Mouse (Mus musculus): ENCODE data around the gene Kcnip1.
A peak's percentile ranks its signal among the peaks of the same experiment; 100 is the strongest.

Kcnip1 gene

GRCm38 (mm10) chr11:33668376-33668775 lies 324.6 kb downstream of the Kcnip1 start:
- no peak for DNase-seq (ENCODE audit: low spot score)

GRCm38 (mm10) chr11:33663599-33663998 lies 329.4 kb downstream of the Kcnip1 start:
- no peak for DNase-seq (ENCODE audit: low spot score)

GRCm38 (mm10) chr11:33660016-33660913 lies 332.7 kb downstream of the Kcnip1 start:
- no peak for DNase-seq (ENCODE audit: low spot score)

GRCm38 (mm10) chr11:33655861-33656593 lies 336.9 kb downstream of the Kcnip1 start:
- no peak for DNase-seq (ENCODE audit: low spot score)

- no peak for DNase-seq (ENCODE audit: low spot score)
Measured at GRCm38 (mm10) chr11:33655221-33655620, 337.7 kb downstream of the Kcnip1 start.

- no peak for DNase-seq (ENCODE audit: low spot score)
Measured at GRCm38 (mm10) chr11:33654485-33654884, 338.5 kb downstream of the Kcnip1 start.

- no peak for DNase-seq (ENCODE audit: low spot score)
Measured at GRCm38 (mm10) chr11:33649358-33649757, 343.6 kb downstream of the Kcnip1 start.

GRCm38 (mm10) chr11:33637107-33637506 lies 355.8 kb downstream of the Kcnip1 start:
- no peak for DNase-seq (ENCODE audit: low spot score)

GRCm38 (mm10) chr11:33627136-33627742 lies 365.7 kb downstream of the Kcnip1 start:
- DNase-seq (ENCODE audit: low spot score) = no peak

GRCm38 (mm10) chr11:33614218-33614617 lies 378.7 kb downstream of the Kcnip1 start:
- DNase-seq (ENCODE audit: low spot score) = peak; percentile 65

GRCm38 (mm10) chr11:33607784-33608183 lies 385.2 kb downstream of the Kcnip1 start:
- DNase-seq (ENCODE audit: low spot score) = no peak

- no peak for DNase-seq (ENCODE audit: low spot score)
Measured at GRCm38 (mm10) chr11:33603174-33603573, 389.8 kb downstream of the Kcnip1 start.

GRCm38 (mm10) chr11:33598986-33599385 lies 394.0 kb downstream of the Kcnip1 start, which contains the start of gene D130052B06Rik:
TSS of gene D130052B06Rik (plus strand) at chr11:33599302.
- no peak for DNase-seq (ENCODE audit: low spot score)

GRCm38 (mm10) chr11:33596655-33597054 lies 396.3 kb downstream of the Kcnip1 start:
- no peak for DNase-seq (ENCODE audit: low spot score)

GRCm38 (mm10) chr11:33592826-33593225 lies 400.1 kb downstream of the Kcnip1 start:
- no peak for DNase-seq (ENCODE audit: low spot score)

GRCm38 (mm10) chr11:33590771-33591170 lies 402.2 kb downstream of the Kcnip1 start:
- no peak for DNase-seq (ENCODE audit: low spot score)

- no peak for DNase-seq (ENCODE audit: low spot score)
Measured at GRCm38 (mm10) chr11:33586614-33587013, 406.3 kb downstream of the Kcnip1 start.

- DNase-seq (ENCODE audit: low spot score) = peak; percentile 14
Measured at GRCm38 (mm10) chr11:33579621-33580020, 413.3 kb downstream of the Kcnip1 start.

All from ovary, postnatal 36 days (tissue).